Mouse (Mus musculus) heart, postnatal 25 days (tissue): ENCODE data around the gene Suclg2. TPM values are rescaled to one million over a fixed set of nuclear protein-coding genes. Genes with fewer than 3 reads are reported as not detected.

ENCODE experiments used
- DNase-seq: peaks from one replicate; pipeline ENCODE4 v3.0.0; 2022; ENCODE audit warnings: low spot score
- intact Hi-C: fragments of 180-260 bp; cut with DNase I; formaldehyde crosslinking; loops from one replicate; pipeline ENCODE4 v1.15.1; 2025
- total RNA-seq, 2 experiments: library from RNA; stranded (reverse); gene quantifications; 2 replicates each; pipeline ENCODE4 v1.2.3; 2021

The Suclg2 gene
- total RNA-seq, 2 experiments from 2014 or later = 124 to 133 TPM

GRCm38 (mm10) chr6:95492216-95492956, 226.2 kb downstream of the Suclg2 start:
- DNase-seq = no peak
- intact Hi-C loops = no loop called here

DNA sequence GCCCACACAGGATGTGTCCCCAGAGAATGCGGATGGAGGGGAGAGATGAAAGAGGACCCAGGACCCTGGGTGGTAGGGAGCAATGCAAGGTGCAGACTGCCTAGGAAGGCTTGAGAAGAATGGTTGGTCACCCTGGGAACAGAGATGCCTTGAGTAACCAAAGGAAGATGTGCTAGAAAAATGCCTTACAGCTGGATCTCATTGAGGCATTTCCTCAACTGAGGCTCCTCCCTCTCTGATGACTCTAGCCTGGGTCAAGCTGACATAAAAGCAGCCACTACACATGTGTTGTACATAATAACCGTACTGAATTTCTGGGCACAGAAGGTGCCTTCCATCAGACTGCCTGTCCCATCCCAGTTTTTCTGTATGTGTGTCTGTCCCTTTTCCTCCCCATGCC, 227.6 kb downstream of the Suclg2 start:
- intact Hi-C loops = no loop called here
- no peak for DNase-seq

DNA sequence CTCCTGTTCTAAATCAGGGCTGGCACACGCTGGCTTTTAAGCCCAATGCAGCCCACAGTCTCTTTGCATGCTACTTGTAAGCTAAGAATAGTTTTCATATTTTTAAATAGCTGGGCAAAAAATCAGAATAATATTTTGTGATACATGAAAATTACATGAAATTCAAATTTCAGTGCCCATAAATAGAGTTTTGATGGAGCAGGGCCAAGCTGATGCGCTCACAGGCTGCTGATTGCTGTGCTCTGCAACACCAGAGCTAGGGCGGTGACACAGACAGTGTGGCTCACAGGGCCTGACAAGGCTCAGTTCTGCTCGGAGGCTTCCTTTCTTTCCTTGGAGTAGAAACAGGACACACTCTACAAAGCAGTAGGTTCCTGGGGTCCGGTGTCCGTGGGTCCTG, 232.8 kb downstream of the Suclg2 start:
- intact Hi-C loops = no loop called here
- DNase-seq = no peak

- no peak for DNase-seq
- intact Hi-C loops = no loop called here
Measured at GRCm38 (mm10) chr6:95484183-95484818, 234.3 kb downstream of the Suclg2 start.

DNA sequence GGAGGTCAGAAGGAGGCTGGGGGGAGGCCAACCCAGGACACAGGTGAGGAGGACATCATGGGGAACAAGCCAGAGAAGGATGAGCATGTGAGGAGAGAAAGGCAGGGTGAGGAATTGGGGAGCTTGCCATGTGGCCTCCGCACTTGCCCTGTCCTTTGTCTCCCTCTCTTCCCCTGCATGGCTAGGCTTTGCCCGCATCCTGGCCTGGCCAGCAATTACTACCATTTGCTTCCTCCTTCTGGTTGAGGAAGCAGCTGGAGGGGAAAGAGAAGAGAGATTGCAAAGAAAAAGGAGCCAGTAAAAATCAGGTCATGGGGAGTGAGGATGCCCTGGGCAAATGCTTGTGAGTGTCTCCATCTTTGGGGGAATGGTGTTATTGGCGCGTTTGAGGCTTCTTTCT, 234.9 kb downstream of the Suclg2 start:
- intact Hi-C loops = no loop called here
- no peak for DNase-seq

DNA sequence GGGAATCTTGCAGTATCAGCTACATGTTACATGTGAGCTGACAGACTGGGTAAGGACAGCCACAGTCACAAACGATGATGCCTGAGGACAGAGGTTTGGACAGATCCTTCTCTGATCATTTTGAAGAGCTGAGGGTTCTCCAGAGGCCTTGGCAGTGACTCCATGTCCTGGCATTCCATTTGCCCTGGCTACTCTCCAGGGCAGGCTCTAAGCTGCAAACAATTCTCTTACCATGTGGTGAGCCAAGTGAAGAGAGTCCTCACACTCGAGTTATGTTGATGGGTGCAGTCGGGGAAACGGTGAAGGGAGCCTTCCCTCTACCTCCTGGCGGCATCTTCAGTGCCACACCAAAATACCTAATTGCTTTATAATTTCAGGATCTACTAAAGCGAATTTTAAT, 235.5 kb downstream of the Suclg2 start:
- DNase-seq = no peak
- intact Hi-C loops = no loop called here

- intact Hi-C loops = no loop called here
Measured at GRCm38 (mm10) chr6:95479801-95480200, 238.8 kb downstream of the Suclg2 start.

DNA sequence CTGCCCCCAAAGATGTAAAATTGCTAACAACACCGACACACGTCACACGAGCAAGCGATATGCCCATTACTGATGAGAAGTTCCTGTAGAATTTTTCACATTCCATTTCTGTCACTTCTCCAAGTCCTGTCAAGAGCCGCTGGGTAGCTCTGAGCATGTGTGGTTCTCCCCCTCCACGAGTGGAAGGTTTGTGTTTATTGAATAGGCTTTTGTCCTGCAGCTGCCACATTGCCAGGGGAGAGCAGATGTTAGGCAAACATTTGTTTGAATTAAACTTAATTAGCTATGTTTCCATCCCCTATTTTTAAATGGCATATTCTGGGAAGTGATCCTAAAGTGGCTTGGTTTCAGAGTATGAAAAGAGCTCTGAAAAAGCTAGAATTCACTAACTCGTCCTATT, 249.1 kb downstream of the Suclg2 start:
- no peak for DNase-seq
- intact Hi-C loops = no loop called here

More at GRCm38 (mm10) chr6:95479801-95480200, 238.8 kb downstream of the Suclg2 start:
- DNase-seq = no peak

GRCm38 (mm10) chr6:95465322-95465721, 253.3 kb downstream of the Suclg2 start:
- intact Hi-C loops = no loop called here
- DNase-seq = no peak

- intact Hi-C loops = no loop called here
- DNase-seq = no peak
Measured at GRCm38 (mm10) chr6:95459372-95459771, 259.2 kb downstream of the Suclg2 start.

DNA sequence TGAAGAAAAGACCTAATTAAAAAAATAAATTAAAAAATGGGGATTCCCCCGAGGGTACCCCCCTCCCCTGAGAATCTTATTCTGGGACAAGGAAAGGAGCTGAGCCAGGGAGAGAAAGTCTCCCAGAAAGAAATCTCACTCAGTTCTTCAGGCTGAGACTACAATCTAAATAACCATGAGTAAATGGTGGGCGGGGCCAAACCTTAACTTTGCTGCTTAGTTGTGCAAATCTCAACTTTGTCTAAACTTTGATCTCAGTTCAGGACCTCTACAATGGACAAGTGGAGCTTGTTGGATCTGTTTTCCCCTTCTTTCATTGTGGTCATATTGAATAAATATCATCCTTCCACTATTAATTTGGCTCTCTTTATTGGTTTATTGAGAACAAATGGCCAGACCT, 272.4 kb downstream of the Suclg2 start:
- intact Hi-C loops = no loop called here
- no peak for DNase-seq

DNA sequence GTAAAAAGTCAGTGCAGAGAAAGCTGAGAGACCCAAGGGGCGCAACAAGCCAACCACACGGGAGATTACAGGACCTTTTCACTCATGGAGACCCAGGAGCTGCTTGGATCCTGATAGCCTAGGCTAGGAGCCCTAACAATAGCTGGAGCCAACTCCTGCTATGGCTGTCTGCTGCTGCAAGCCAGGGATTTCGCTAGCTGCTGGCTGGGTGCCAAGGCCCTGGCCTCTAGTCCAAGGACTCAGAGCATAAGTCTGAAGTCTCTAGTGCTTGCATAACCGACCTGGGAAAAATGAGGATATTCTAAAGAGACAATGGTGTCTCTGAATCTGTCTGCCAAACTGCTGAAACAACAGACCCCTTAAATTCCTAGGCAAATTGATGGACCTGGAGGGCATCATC, 273.6 kb downstream of the Suclg2 start:
- intact Hi-C loops = no loop called here
- DNase-seq = peak; percentile 4
